Comparison of ENCODE assay signal across 2 mouse cellular contexts in genomic region chr15:80731511-80731910, GRCm38 (mm10).
A peak's percentile ranks its signal among the peaks of the same experiment; 100 is the strongest.
TF ChIP-seq lines count a peak whose summit lies in the region.

No protein-coding gene starts in this region.

TF ChIP-seq in CH12.LX, 34 proteins besides CTCF, POLR2A, EP300 and RAD21 (continued from another document):
- TF ChIP-seq USF2 (conservative IDR thresholded peaks at IDR 0.05; ENCODE audit: low read depth, low read length) (no peak), GABPA (IDR thresholded peaks at IDR 0.05; ENCODE audit: insufficient replicate concordance, low read depth, low read length) (no peak), JUN (IDR thresholded peaks at IDR 0.05; ENCODE audit: insufficient read depth, low read depth, low read length) (no peak), UBTF (IDR thresholded peaks at IDR 0.05; ENCODE audit: low read depth, low read length) (no peak), ETS1 (conservative IDR thresholded peaks at IDR 0.05; ENCODE audit: low read depth, low read length) (no peak), MXI1 (IDR thresholded peaks at IDR 0.05; ENCODE audit: low read depth, low read length) (0 out of 2 replicates have a peak, but pooled peaks have one; percentile 17), CHD1 (IDR thresholded peaks at IDR 0.05; ENCODE audit: low read depth, low read length) (no peak)

TF ChIP-seq in MEL, 35 proteins besides CTCF, POLR2A, EP300 and RAD21 (continued from another document):
- TF ChIP-seq RCOR1 (IDR thresholded peaks at IDR 0.05; ENCODE audit: low read depth, low read length): 0 out of 2 replicates have a peak, but pooled peaks have one; percentile 5
- no peak for TF ChIP-seq ZKSCAN1 (IDR thresholded peaks at IDR 0.05; ENCODE audit: low read depth, low read length)
- TF ChIP-seq JUND (IDR thresholded peaks at IDR 0.05; ENCODE audit: low read depth, low read length): no peak
- TF ChIP-seq HCFC1 (IDR thresholded peaks at IDR 0.05; ENCODE audit: low read depth, low read length): no peak
- 0 out of 2 replicates have a peak, but pooled peaks have one; percentile 9 for TF ChIP-seq TAL1 (IDR thresholded peaks at IDR 0.05; ENCODE audit: low read length)
- 0 out of 2 replicates have a peak, but pooled peaks have one; percentile 23 for TF ChIP-seq ETS1 (IDR thresholded peaks at IDR 0.05; ENCODE audit: low read depth, low read length)
- no peak for TF ChIP-seq MEF2A (IDR thresholded peaks at IDR 0.05; ENCODE audit: extremely low read depth, insufficient replicate concordance, low read depth, low read length, poor library complexity, severe bottlenecking)
- no peak for TF ChIP-seq MAFK (IDR thresholded peaks at IDR 0.05; ENCODE audit: borderline replicate concordance, low read depth, low read length)
- peak; percentile 19; the same call in 1 of the 2 replicates for TF ChIP-seq SMC3 (IDR thresholded peaks at IDR 0.05; ENCODE audit: low read depth, low read length)
- no peak for TF ChIP-seq SIN3A (IDR thresholded peaks at IDR 0.05; ENCODE audit: low read length)
- TF ChIP-seq MYC (IDR thresholded peaks at IDR 0.05; ENCODE audit: low read depth, low read length): no peak
- no peak for TF ChIP-seq CHD1 (IDR thresholded peaks at IDR 0.05; ENCODE audit: low read depth, low read length)
- no peak for TF ChIP-seq KAT2A (conservative IDR thresholded peaks at IDR 0.05; ENCODE audit: low read depth, low read length)
- no peak for TF ChIP-seq CHD2 (IDR thresholded peaks at IDR 0.05; ENCODE audit: low read length)
- TF ChIP-seq ELF1 (IDR thresholded peaks at IDR 0.05; ENCODE audit: low read depth, low read length): no peak
- no peak for TF ChIP-seq E2F4 (IDR thresholded peaks at IDR 0.05; ENCODE audit: borderline replicate concordance, low read depth, low read length)
- TF ChIP-seq MXI1 (IDR thresholded peaks at IDR 0.05; ENCODE audit: low read depth, low read length): peak; percentile 30; the same call in 1 of the 2 replicates
- TF ChIP-seq ZMIZ1 (IDR thresholded peaks at IDR 0.05; ENCODE audit: low read depth, low read length): no peak
- TF ChIP-seq TCF12 (IDR thresholded peaks at IDR 0.05; ENCODE audit: low read depth, low read length): no peak
- no peak for TF ChIP-seq USF1 (IDR thresholded peaks at IDR 0.05; ENCODE audit: low read depth, low read length)
- no peak for TF ChIP-seq USF2 (IDR thresholded peaks at IDR 0.05; ENCODE audit: borderline replicate concordance in 1 of 2, insufficient read depth in 1 of 2, low read depth in 1 of 2, low read length in 2 of 2)
- TF ChIP-seq GATA1 (IDR thresholded peaks at IDR 0.05; ENCODE audit: low read depth, low read length): 0 out of 2 replicates have a peak, but pooled peaks have one; percentile 26
- no peak for TF ChIP-seq MYB (IDR thresholded peaks at IDR 0.05; ENCODE audit: low read depth, low read length)
- no peak for TF ChIP-seq UBTF (IDR thresholded peaks at IDR 0.05; ENCODE audit: borderline replicate concordance, insufficient read depth, low read depth, low read length)
- no peak for TF ChIP-seq MAX (IDR thresholded peaks at IDR 0.05; ENCODE audit: low read length)
